Comparison of ENCODE assay signal across 9 mouse cellular contexts in genomic region chr12:41097406-41097805, GRCm38 (mm10).
DNase-seq lines count a peak whose midpoint lies in the region; ATAC-seq and TF ChIP-seq lines count a peak whose summit lies in the region.
"Had no signal": no experiment of that assay in that cellular context is flagged by ENCODE, and none has a peak within 500 bp of the region (broad histone marks: within the 10 kb centered on the region; RNA-seq: fewer than 3 reads in every experiment).

No protein-coding gene starts in this region.

- H3K4me3 ChIP-seq in kidney, adult 2 months (ENCODE audit: insufficient read depth, low read depth, low read length) = no peak overlapping the region
- no peak overlapping the region for H3K4me3 ChIP-seq in kidney, embryonic 15.5 days (replicated peaks)
- no peak overlapping the region for H3K4me3 ChIP-seq in ES-Bruce4 (ENCODE audit: low read depth, low read length)
- H3K4me3 ChIP-seq in bone marrow, adult 2 months (replicated peaks; ENCODE audit: control insufficient read depth, low read depth, low read length) = no peak overlapping the region
- H3K4me3 ChIP-seq: neural tube, embryonic 13.5 days had no signal

- peak; percentile 80 for TF ChIP-seq CTCF in kidney, adult 2 months (conservative IDR thresholded peaks at IDR 0.05; ENCODE audit: insufficient read depth, insufficient read length, low read depth, low read length)
- TF ChIP-seq CTCF in ES-Bruce4 (IDR thresholded peaks at IDR 0.05; ENCODE audit: low read depth, low read length) = peak; percentile 66
- peak; percentile 74 for TF ChIP-seq CTCF in bone marrow, adult 2 months (IDR thresholded peaks at IDR 0.05; ENCODE audit: control insufficient read depth, insufficient read depth, low read length)

- no peak for ATAC-seq in kidney, embryonic 15.5 days (replicated peaks; ENCODE audit: low FRiP score)
- peak; percentile 88 for ATAC-seq in inflammation-experienced regulatory T-cells, adult 6 months
- ATAC-seq in monocyte, adult 5-6 weeks (replicated peaks; ENCODE audit: insufficient number of reproducible peaks, low FRiP score, low TSS enrichment, poor library complexity, severe bottlenecking) = no peak

- H3K27me3 ChIP-seq in kidney, adult 2 months (replicated peaks; ENCODE audit: control insufficient read depth, insufficient read depth, low read length) = no peaks in the 10 kb centered on the region
- no peaks in the 10 kb centered on the region for H3K27me3 ChIP-seq in kidney, embryonic 15.5 days
- H3K27me3 ChIP-seq in ES-Bruce4 (ENCODE audit: control insufficient read depth, insufficient read depth, low read length, poor library complexity, severe bottlenecking) = no peaks in the 10 kb centered on the region
- H3K27me3 ChIP-seq: neural tube, embryonic 13.5 days had no signal

- no peaks in the 10 kb centered on the region for H3K4me1 ChIP-seq in kidney, adult 2 months (ENCODE audit: control insufficient read depth, insufficient read depth, low read length)
- H3K4me1 ChIP-seq in kidney, embryonic 15.5 days = no peaks in the 10 kb centered on the region
- no peaks in the 10 kb centered on the region for H3K4me1 ChIP-seq in ES-Bruce4 (ENCODE audit: control insufficient read depth, insufficient read depth, low read length)
- no peaks in the 10 kb centered on the region for H3K4me1 ChIP-seq in bone marrow, adult 2 months (ENCODE audit: control insufficient read depth, insufficient read depth, low read length)
- H3K4me1 ChIP-seq: neural tube, embryonic 13.5 days had no signal

- no peak for TF ChIP-seq POLR2A in kidney, adult 2 months (IDR thresholded peaks at IDR 0.05; ENCODE audit: low read depth, low read length)
- TF ChIP-seq POLR2A in ES-Bruce4 (IDR thresholded peaks at IDR 0.05; ENCODE audit: insufficient read depth, low read length) = no peak
- no peak for TF ChIP-seq POLR2A in bone marrow, adult 2 months (IDR thresholded peaks at IDR 0.05; ENCODE audit: borderline replicate concordance, control insufficient read depth, low read depth, low read length)

- no peak overlapping the region for H3K4me2 ChIP-seq in kidney, embryonic 15.5 days
- H3K4me2 ChIP-seq: neural tube, embryonic 13.5 days had no signal

- H3K36me3 ChIP-seq in kidney, adult 2 months (ENCODE audit: control insufficient read depth, insufficient read depth, low read length) = no peaks in the 10 kb centered on the region
- no peaks in the 10 kb centered on the region for H3K36me3 ChIP-seq in kidney, embryonic 15.5 days
- H3K36me3 ChIP-seq in ES-Bruce4 (ENCODE audit: control insufficient read depth, insufficient read depth, low read length, poor library complexity, severe bottlenecking) = no peaks in the 10 kb centered on the region
- H3K36me3 ChIP-seq: neural tube, embryonic 13.5 days had no signal

- H3K27ac ChIP-seq in kidney, adult 2 months (ENCODE audit: insufficient read depth, low read depth, low read length) = no peak overlapping the region
- H3K27ac ChIP-seq in kidney, embryonic 15.5 days = no peak overlapping the region
- H3K27ac ChIP-seq in ES-Bruce4 (ENCODE audit: insufficient read depth, low read length) = no peak overlapping the region
- no peak overlapping the region for H3K27ac ChIP-seq in bone marrow, adult 2 months (ENCODE audit: control insufficient read depth, insufficient read depth, low read depth, low read length, poor library complexity)
- H3K27ac ChIP-seq: neural tube, embryonic 13.5 days had no signal

- H3K9ac ChIP-seq in kidney, embryonic 15.5 days = no peak overlapping the region
- H3K9ac ChIP-seq in ES-Bruce4 (ENCODE audit: low read depth, poor library complexity, severe bottlenecking) = no peak overlapping the region
- H3K9ac ChIP-seq: neural tube, embryonic 13.5 days had no signal

- DNase-seq in kidney, adult 2 months = peak; percentile 24
- DNase-seq in lung, postnatal 14 days = peak; percentile 55
- DNase-seq in frontal cortex, postnatal 14 days (ENCODE audit: low spot score in 2 of 2) = no peak

- no peaks in the 10 kb centered on the region for H3K9me3 ChIP-seq in kidney, embryonic 15.5 days (replicated peaks)
- H3K9me3 ChIP-seq in ES-Bruce4 (replicated peaks; ENCODE audit: control insufficient read depth, insufficient read depth, low read length, poor library complexity, severe bottlenecking) = no peaks in the 10 kb centered on the region; the same call in 1 of the 2 replicates
- H3K9me3 ChIP-seq: neural tube, embryonic 13.5 days had no signal

- TF ChIP-seq EP300 in ES-Bruce4 (IDR thresholded peaks at IDR 0.05; ENCODE audit: insufficient read depth, low read depth, low read length) = no peak

- WGBS in kidney, adult 2 months = 43% methylated on average over 5 of the region's 5 CpGs
- WGBS in kidney, embryonic 15.5 days = 45% methylated on average over 5 of the region's 5 CpGs
- 32% methylated on average over 5 of the region's 5 CpGs for WGBS in bone marrow, adult 2 months

Comparison
In these comparisons a context has a peak if more than half of its experiments do, and no peak if none do; other contexts are left out.
1. DNase-seq: peak in kidney, adult 2 months (single experiment) and lung, postnatal 14 days (single experiment); none in frontal cortex, postnatal 14 days (0 of 2).
2. Peak in every context shown above with its lines, with median percentiles within 50 percentile points of each other: CTCF ChIP-seq.